ENCODE assay signal across 24 mouse cellular contexts in genomic region chr3:46998916-46999315, GRCm38 (mm10).
DNase-seq lines count a peak whose midpoint lies in the region; ATAC-seq and TF ChIP-seq lines count a peak whose summit lies in the region.
"Had no signal": no experiment of that assay in that cellular context is flagged by ENCODE, and none has a peak within 500 bp of the region (broad histone marks: within the 10 kb centered on the region; RNA-seq: fewer than 3 reads in every experiment).

No protein-coding gene starts in this region.

- no peaks in the 10 kb centered on the region for H3K4me1 ChIP-seq in embryonic facial prominence, embryonic 11.5 days (ENCODE audit: control insufficient read depth, insufficient read depth, low read length)
- H3K4me1 ChIP-seq in embryonic facial prominence, embryonic 10.5 days = no peaks in the 10 kb centered on the region
- H3K4me1 ChIP-seq: embryonic facial prominence, embryonic 12.5 days; hindbrain, embryonic 12.5 days; intestine, embryonic 15.5 days; midbrain, embryonic 12.5 days; stomach, embryonic 15.5 days had no signal

- H3K27me3 ChIP-seq in embryonic facial prominence, embryonic 11.5 days (ENCODE audit: control insufficient read depth, insufficient read depth, low read length) = no peaks in the 10 kb centered on the region
- no peaks in the 10 kb centered on the region for H3K27me3 ChIP-seq in embryonic facial prominence, embryonic 10.5 days (replicated peaks; ENCODE audit: low read depth, poor library complexity, severe bottlenecking)
- H3K27me3 ChIP-seq: embryonic facial prominence, embryonic 12.5 days; hindbrain, embryonic 12.5 days; intestine, embryonic 15.5 days; midbrain, embryonic 12.5 days; stomach, embryonic 15.5 days had no signal

- H3K36me3 ChIP-seq in embryonic facial prominence, embryonic 11.5 days (replicated peaks; ENCODE audit: control insufficient read depth, insufficient read depth, low read depth, low read length) = no peaks in the 10 kb centered on the region
- no peaks in the 10 kb centered on the region for H3K36me3 ChIP-seq in embryonic facial prominence, embryonic 10.5 days (replicated peaks)
- H3K36me3 ChIP-seq: embryonic facial prominence, embryonic 12.5 days; G1E; hindbrain, embryonic 12.5 days; intestine, embryonic 15.5 days; midbrain, embryonic 12.5 days; stomach, embryonic 15.5 days had no signal

- intact Hi-C loops in left cerebral cortex, adult 2 months (cut with DNase I) = loop anchor here (10.0 kb wide), 1 partner anchor 1624 kb away; the partner anchor contains the start of gene Pcdh10
- intact Hi-C loops in left cerebral cortex, postnatal 10 days (cut with DNase I) = no loop called here

- no peak for ATAC-seq in embryonic facial prominence, embryonic 11.5 days (replicated peaks; ENCODE audit: insufficient number of reproducible peaks, low FRiP score, low TSS enrichment, low read depth)
- no peak for ATAC-seq in granulocyte monocyte progenitor cell, adult 5-6 weeks (replicated peaks; ENCODE audit: poor library complexity, severe bottlenecking)
- ATAC-seq: intestine, embryonic 15.5 days had no signal

- H3K27ac ChIP-seq in embryonic facial prominence, embryonic 11.5 days (replicated peaks; ENCODE audit: low read depth, low read length) = no peak overlapping the region
- H3K27ac ChIP-seq in embryonic facial prominence, embryonic 10.5 days (replicated peaks) = no peak overlapping the region
- no peak overlapping the region for H3K27ac ChIP-seq in left cerebral cortex, adult 2 months
- H3K27ac ChIP-seq: embryonic facial prominence, embryonic 12.5 days; hindbrain, embryonic 12.5 days; intestine, embryonic 15.5 days; macrophage; midbrain, embryonic 12.5 days; stomach, embryonic 15.5 days had no signal

- no peak overlapping the region for H3K9ac ChIP-seq in embryonic facial prominence, embryonic 11.5 days (replicated peaks; ENCODE audit: low read length)
- H3K9ac ChIP-seq: embryonic facial prominence, embryonic 12.5 days; hindbrain, embryonic 12.5 days; intestine, embryonic 15.5 days; midbrain, embryonic 12.5 days; stomach, embryonic 15.5 days had no signal

- no peaks in the 10 kb centered on the region for H3K9me3 ChIP-seq in embryonic facial prominence, embryonic 11.5 days (replicated peaks; ENCODE audit: control insufficient read depth, low read length)
- H3K9me3 ChIP-seq in embryonic facial prominence, embryonic 10.5 days = no peaks in the 10 kb centered on the region
- H3K9me3 ChIP-seq: embryonic facial prominence, embryonic 12.5 days; G1E; hindbrain, embryonic 12.5 days; intestine, embryonic 15.5 days; midbrain, embryonic 12.5 days; stomach, embryonic 15.5 days had no signal

- H3K4me3 ChIP-seq in embryonic facial prominence, embryonic 11.5 days (ENCODE audit: low read depth, low read length) = no peak overlapping the region
- H3K4me3 ChIP-seq in embryonic facial prominence, embryonic 10.5 days = no peak overlapping the region
- no peak overlapping the region for H3K4me3 ChIP-seq in left cerebral cortex, adult 2 months
- H3K4me3 ChIP-seq: embryonic facial prominence, embryonic 12.5 days; hindbrain, embryonic 12.5 days; intestine, embryonic 15.5 days; midbrain, embryonic 12.5 days; stomach, embryonic 15.5 days had no signal

- no peak overlapping the region for H3K4me2 ChIP-seq in embryonic facial prominence, embryonic 11.5 days (ENCODE audit: low read depth, low read length)
- H3K4me2 ChIP-seq: embryonic facial prominence, embryonic 12.5 days; hindbrain, embryonic 12.5 days; intestine, embryonic 15.5 days; liver, embryonic 11.5 days; midbrain, embryonic 12.5 days; stomach, embryonic 15.5 days had no signal

- peak; percentile 41 for TF ChIP-seq CTCF in left cerebral cortex, adult 2 months (IDR thresholded peaks at IDR 0.05)

- DNase-seq in embryonic facial prominence, embryonic 11.5 days (ENCODE audit: low spot score) = peak; percentile 5
- DNase-seq in embryonic facial prominence, embryonic 10.5 days (ENCODE audit: low spot score) = no peak
- no peak for DNase-seq in left cerebral cortex, adult 2 months (ENCODE audit: extremely low spot score in 1 of 2, low spot score in 2 of 2)
- DNase-seq in left cerebral cortex, postnatal 10 days (ENCODE audit: extremely low spot score in 1 of 2, low spot score in 2 of 2) = no peak
- peak; percentile 61 for DNase-seq in A20 (ENCODE audit: low read depth, low spot score)
- peak; percentile 21 for DNase-seq in R1 (ENCODE audit: low read depth, low spot score)
- DNase-seq in layer of hippocampus, adult 11-12 months (ENCODE audit: low spot score) = no peak
- DNase-seq: adrenal gland, postnatal 25 days; cerebellum, adult 9-10 months; gastrocnemius, postnatal 14 days; heart, postnatal 10 days; lung, adult 2 months; retina, postnatal 1 day; spleen, adult 18-20 months; thymus, postnatal 25 days had no signal

Comparison
In these comparisons a context has a peak if more than half of its experiments do, and no peak if none do; other contexts are left out.
1. DNase-seq: peak in embryonic facial prominence, embryonic 11.5 days (single experiment), A20 (single experiment) and R1 (single experiment); none in embryonic facial prominence, embryonic 10.5 days (single experiment), left cerebral cortex, adult 2 months (0 of 2), left cerebral cortex, postnatal 10 days (0 of 2) and layer of hippocampus, adult 11-12 months (single experiment).